Mouse (Mus musculus) neural tube, embryonic 15.5 days (tissue): ENCODE results near the gene Mrps33. TPM values are rescaled to one million over a fixed set of nuclear protein-coding genes. Genes with fewer than 3 reads are reported as not detected.

Experiments
- ATAC-seq: fragments of 200-750 bp; cut with Nextera tagmentation; 2 replicates; pipeline ENCODE4 v1.8.0; 2017; ENCODE audit warnings: mild to moderate bottlenecking, moderate TSS enrichment, moderate library complexity; ENCODE audit not compliant: low FRiP score
- H3K27ac ChIP-seq: fragments of 300-500 bp; sonication (generic); replicated peaks from 2 replicates; pipeline ENCODE4 v1.5.1; 2015; ENCODE audit warnings: mild to moderate bottlenecking, inconsistent platforms
- H3K27me3 ChIP-seq: fragments of 300-500 bp; sonication (generic); replicated peaks from 2 replicates; pipeline ENCODE4 v1.6.1; 2015; ENCODE audit warnings: inconsistent platforms
- H3K36me3 ChIP-seq: fragments of 300-500 bp; sonication (generic); 2 replicates; pipeline ENCODE4 v1.6.1; 2015; ENCODE audit warnings: inconsistent platforms
- H3K4me1 ChIP-seq: fragments of 300-500 bp; sonication (generic); 2 replicates; pipeline ENCODE4 v1.6.1; 2015; ENCODE audit warnings: inconsistent platforms
- H3K4me2 ChIP-seq: fragments of 300-500 bp; sonication (generic); 2 replicates; pipeline ENCODE4 v1.6.1; 2015; ENCODE audit warnings: inconsistent platforms, mild to moderate bottlenecking, moderate library complexity
- H3K4me3 ChIP-seq: fragments of 300-500 bp; sonication (generic); replicated peaks from 2 replicates; pipeline ENCODE4 v1.5.1; 2015; ENCODE audit warnings: mild to moderate bottlenecking, inconsistent platforms
- H3K9ac ChIP-seq: fragments of 300-500 bp; sonication (generic); replicated peaks from 2 replicates; pipeline ENCODE4 v1.6.1; 2015; ENCODE audit warnings: mild to moderate bottlenecking, inconsistent platforms
- H3K9me3 ChIP-seq: fragments of 300-500 bp; sonication (generic); replicated peaks from 2 replicates; pipeline ENCODE4 v1.6.1; 2016; ENCODE audit warnings: inconsistent platforms
- WGBS: fragments of 180-500 bp; shearing (Covaris S2); methylation state at CpG from one replicate; pipeline ENCODE4 v1.1.7; 2015; ENCODE audit warnings: mixed read lengths; 5-methylcytosine and 5-hydroxymethylcytosine counted together
- polyA plus RNA-seq: library from polyadenylated mRNA; unstranded; fragments of >200 nt; fragmentation: Nextera tagmentation; extraction: Ambion mirVana; gene quantifications from 2 replicates; pipeline ENCODE4 v1.2.1, GENCODE M21; 2015

Mrps33 gene
- polyA plus RNA-seq, 1 experiment from 2014 or later, result 195 TPM

DNA sequence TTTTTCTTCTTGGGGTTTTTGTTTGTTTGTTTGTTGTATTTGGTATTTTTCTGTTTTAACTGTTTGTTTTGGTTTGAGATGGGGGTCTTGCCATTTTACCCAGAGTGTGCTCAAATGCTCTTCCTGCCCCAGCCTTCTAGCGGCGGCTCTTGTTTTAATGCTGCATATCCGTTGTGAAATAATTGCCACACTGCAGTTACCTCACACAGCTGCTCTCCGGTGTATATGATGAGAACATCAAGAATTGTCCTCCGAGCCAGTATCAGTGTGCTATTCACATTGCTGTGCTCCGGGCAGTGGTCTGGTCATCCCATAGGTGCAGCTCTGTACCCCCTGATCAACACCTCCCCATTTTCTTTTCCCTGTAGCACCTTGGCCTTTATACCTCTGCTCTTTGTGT lies 34.5 kb downstream of the Mrps33 start:
- no peaks in the 10 kb centered on the region for H3K9me3 ChIP-seq
- H3K4me2 ChIP-seq, result no peak overlapping the region
- H3K9ac ChIP-seq, result no peak overlapping the region
- H3K27ac ChIP-seq, result no peak overlapping the region
- no peak overlapping the region for H3K4me3 ChIP-seq
- WGBS, result 88% methylated on average over 6 of the region's 6 CpGs
- no peaks in the 10 kb centered on the region for H3K36me3 ChIP-seq
- H3K4me1 ChIP-seq, result peaks cover 7% of the 10 kb centered on the region
- no peak for ATAC-seq
- no peaks in the 10 kb centered on the region for H3K27me3 ChIP-seq

GRCm38 (mm10) chr6:39775029-39775428 lies 35.8 kb downstream of the Mrps33 start:
- Histone ChIP-seq H3K9ac (no peak overlapping the region), H3K9me3 (no peaks in the 10 kb centered on the region), H3K27ac (no peak overlapping the region), H3K4me1 (no peaks in the 10 kb centered on the region), H3K36me3 (no peaks in the 10 kb centered on the region), H3K27me3 (no peaks in the 10 kb centered on the region), H3K4me3 (no peak overlapping the region), H3K4me2 (no peak overlapping the region)
- WGBS, result 90% methylated on average over 9 of the region's 9 CpGs
- no peak for ATAC-seq

- Histone ChIP-seq H3K4me1 (no peaks in the 10 kb centered on the region), H3K36me3 (no peaks in the 10 kb centered on the region), H3K9me3 (no peaks in the 10 kb centered on the region), H3K9ac (no peak overlapping the region), H3K27ac (no peak overlapping the region), H3K4me3 (no peak overlapping the region), H3K27me3 (no peaks in the 10 kb centered on the region), H3K4me2 (no peak overlapping the region)
- 27% methylated on average over 2 of the region's 2 CpGs for WGBS
- no peak for ATAC-seq
Measured at GRCm38 (mm10) chr6:39757229-39757628, 53.6 kb downstream of the Mrps33 start.

Other genes with a start within 250 kb of the Mrps33 start
- gene Adck2, start 237.1 kb downstream of the Mrps33 start, polyA plus RNA-seq, result 44.8 and 45.3 TPM in 2 replicates
- 2.0 and 3.5 TPM in 2 replicates for gene Gm42420, start 225.2 kb downstream of the Mrps33 start, polyA plus RNA-seq
- 495 and 582 TPM in 2 replicates for gene Ndufb2, start 218.4 kb downstream of the Mrps33 start, polyA plus RNA-seq
- 22.5 and 26.0 TPM in 2 replicates for gene Braf, start 85.5 kb downstream of the Mrps33 start, polyA plus RNA-seq
- 28.8 and 32.4 TPM in 2 replicates for gene Tmem178b, start 62.3 kb upstream of the Mrps33 start, polyA plus RNA-seq